Comparison of ENCODE assay signal across 8 mouse cellular contexts in genomic region chr8:105289805-105290460, GRCm38 (mm10). TPM values are rescaled to one million over a fixed set of nuclear protein-coding genes. Genes with fewer than 3 reads are reported as not detected.
DNase-seq lines count a peak whose midpoint lies in the region; ATAC-seq and TF ChIP-seq lines count a peak whose summit lies in the region.

Gene 4931428F04Rik (minus strand): TSS chr8:105289864.

- no peaks in the 10 kb centered on the region for H3K9me3 ChIP-seq in intestine, embryonic 14.5 days (ENCODE audit: control insufficient read depth, low read length)
- no peaks in the 10 kb centered on the region for H3K9me3 ChIP-seq in limb, embryonic 15.5 days
- H3K9me3 ChIP-seq in midbrain, embryonic 16.5 days (replicated peaks; ENCODE audit: control insufficient read depth, low read length, poor library complexity, severe bottlenecking), result no peaks in the 10 kb centered on the region

- TF ChIP-seq POLR2A in heart, adult 2 months (IDR thresholded peaks at IDR 0.05; ENCODE audit: insufficient read depth, low read depth, low read length), result no peak
- no peak for TF ChIP-seq POLR2A in embryonic fibroblast, embryonic 13.5 days (IDR thresholded peaks at IDR 0.05; ENCODE audit: low read depth, low read length)

- H3K9ac ChIP-seq in heart, adult 2 months (ENCODE audit: low read depth, low read length), result peak within 1 kb of the TSS; percentile 68
- peak within 1 kb of the TSS; percentile 61 for H3K9ac ChIP-seq in intestine, embryonic 14.5 days (ENCODE audit: low read length)
- H3K9ac ChIP-seq in limb, embryonic 15.5 days, result peak within 1 kb of the TSS; percentile 26
- peak within 1 kb of the TSS; percentile 69 for H3K9ac ChIP-seq in midbrain, embryonic 16.5 days (ENCODE audit: low read depth, low read length)

- ATAC-seq in intestine, embryonic 14.5 days (replicated peaks; ENCODE audit: low FRiP score, low TSS enrichment, low read depth), result peak; percentile 15
- peak; percentile 4; the same call in 1 of the 2 replicates for ATAC-seq in limb, embryonic 15.5 days (ENCODE audit: insufficient number of reproducible peaks, low FRiP score, low TSS enrichment, low read depth)
- ATAC-seq in midbrain, embryonic 16.5 days, result peak; percentile 46

- H3K4me3 ChIP-seq in heart, adult 2 months, result peak within 1 kb of the TSS; percentile 61
- H3K4me3 ChIP-seq in embryonic fibroblast, embryonic 13.5 days (ENCODE audit: insufficient read depth, low read length), result peak within 1 kb of the TSS; percentile 37
- H3K4me3 ChIP-seq in intestine, embryonic 14.5 days (ENCODE audit: low read depth, low read length), result peak within 1 kb of the TSS; percentile 51
- peak within 1 kb of the TSS; percentile 53 for H3K4me3 ChIP-seq in limb, embryonic 15.5 days
- H3K4me3 ChIP-seq in midbrain, embryonic 16.5 days (ENCODE audit: low read depth, low read length), result peak within 1 kb of the TSS; percentile 52

- DNase-seq in heart, adult 2 months, result no peak
- no peak for DNase-seq in heart, adult 9 months (ENCODE audit: low spot score in 2 of 2)
- DNase-seq in adrenal gland, postnatal 25 days, result peak; percentile 53
- DNase-seq in intestine, embryonic 14.5 days (ENCODE audit: low spot score), result peak; percentile 76
- DNase-seq in thymus, postnatal 25 days, result peak; percentile 66

- peaks cover 11% of the 10 kb centered on the region for H3K4me1 ChIP-seq in heart, adult 2 months (ENCODE audit: control insufficient read depth, insufficient read depth, low read length)
- H3K4me1 ChIP-seq in embryonic fibroblast, embryonic 13.5 days (ENCODE audit: control insufficient read depth, insufficient read depth, low read length), result no peaks in the 10 kb centered on the region
- H3K4me1 ChIP-seq in intestine, embryonic 14.5 days (replicated peaks; ENCODE audit: control insufficient read depth, insufficient read depth, low read length), result peaks cover 10% of the 10 kb centered on the region
- peaks cover 32% of the 10 kb centered on the region for H3K4me1 ChIP-seq in limb, embryonic 15.5 days
- peaks cover 38% of the 10 kb centered on the region for H3K4me1 ChIP-seq in midbrain, embryonic 16.5 days (ENCODE audit: control insufficient read depth, insufficient read depth, low read length)

- peak; percentile 56 for TF ChIP-seq CTCF in heart, adult 2 months (IDR thresholded peaks at IDR 0.05)
- peak; percentile 89 for TF ChIP-seq CTCF in embryonic fibroblast, embryonic 13.5 days (IDR thresholded peaks at IDR 0.05; ENCODE audit: borderline replicate concordance, insufficient read depth, low read length)

- no peak for TF ChIP-seq EP300 in heart, adult 2 months (IDR thresholded peaks at IDR 0.05; ENCODE audit: insufficient read depth, low read depth, low read length)

- H3K79me2 ChIP-seq in heart, adult 2 months (replicated peaks; ENCODE audit: control insufficient read depth, insufficient read depth, low read length), result no peaks in the 10 kb centered on the region

- peak within 1 kb of the TSS; percentile 84 for H3K27ac ChIP-seq in heart, adult 2 months
- H3K27ac ChIP-seq in embryonic fibroblast, embryonic 13.5 days (ENCODE audit: insufficient read depth, low read length), result peak within 1 kb of the TSS; percentile 55
- H3K27ac ChIP-seq in intestine, embryonic 14.5 days (ENCODE audit: low read depth), result peak within 1 kb of the TSS; percentile 71; the same call in 1 of the 2 replicates
- peak within 1 kb of the TSS; percentile 83 for H3K27ac ChIP-seq in limb, embryonic 15.5 days
- peak within 1 kb of the TSS; percentile 86 for H3K27ac ChIP-seq in midbrain, embryonic 16.5 days (ENCODE audit: low read length)

- intact Hi-C loops in heart, adult 2 months (cut with DNase I), result loop anchor here (2.0 to 10.0 kb wide), 4 partner anchors 35 to 635 kb away; partner anchors contain the start of genes B3gnt9 and D230025D16Rik

- H3K4me2 ChIP-seq in intestine, embryonic 14.5 days (ENCODE audit: low read length), result peak within 1 kb of the TSS; percentile 85
- peak within 1 kb of the TSS; percentile 79 for H3K4me2 ChIP-seq in limb, embryonic 15.5 days
- peak within 1 kb of the TSS; percentile 79 for H3K4me2 ChIP-seq in midbrain, embryonic 16.5 days (ENCODE audit: low read length)

- 7% methylated on average over 43 of the region's 43 CpGs for WGBS in heart, adult 2 months
- 3% methylated on average over 43 of the region's 43 CpGs for WGBS in intestine, embryonic 14.5 days
- WGBS in limb, embryonic 15.5 days, result under 1% methylated on average over 43 of the region's 43 CpGs
- under 1% methylated on average over 42 of the region's 43 CpGs for WGBS in midbrain, embryonic 16.5 days

- no peaks in the 10 kb centered on the region for H3K36me3 ChIP-seq in heart, adult 2 months (ENCODE audit: control insufficient read depth, insufficient read depth, low read length)
- H3K36me3 ChIP-seq in intestine, embryonic 14.5 days (ENCODE audit: control insufficient read depth, insufficient read depth, low read length), result peaks cover under 1% of the 10 kb centered on the region; the same call in 1 of the 2 replicates
- 0 out of 2 replicates have a peak, but pooled peaks cover 7% of the 10 kb centered on the region for H3K36me3 ChIP-seq in limb, embryonic 15.5 days
- no peaks in the 10 kb centered on the region; the same call in 1 of the 2 replicates for H3K36me3 ChIP-seq in midbrain, embryonic 16.5 days (ENCODE audit: control insufficient read depth, insufficient read depth, low read length)

- H3K27me3 ChIP-seq in heart, adult 2 months (ENCODE audit: control insufficient read depth, insufficient read depth, low read length), result no peaks in the 10 kb centered on the region
- peaks cover 10% of the 10 kb centered on the region for H3K27me3 ChIP-seq in intestine, embryonic 14.5 days (replicated peaks; ENCODE audit: control insufficient read depth, insufficient read depth, low read length)
- H3K27me3 ChIP-seq in limb, embryonic 15.5 days, result peaks cover 20% of the 10 kb centered on the region
- H3K27me3 ChIP-seq in midbrain, embryonic 16.5 days (ENCODE audit: control insufficient read depth, insufficient read depth, low read depth, low read length), result no peaks in the 10 kb centered on the region

RNA-seq across cellular contexts. Expression of gene 4931428F04Rik, which starts in this region (rescaled TPM):
- 1 to 10 TPM; 1.1 to 1.2 TPM for total RNA-seq in heart, adult 2 months (2021)
- 2.1 and 3.5 TPM in 2 replicates for polyA plus RNA-seq in heart, adult 2 months (2012; rRNA removed)
- total RNA-seq in adrenal gland, postnatal 25 days (2021), result 1.9 and 3.7 TPM in 2 replicates
- 5.2 and 6.2 TPM in 2 replicates for polyA plus RNA-seq in embryonic fibroblast, embryonic 13.5 days (2011; ENCODE audit: insufficient read length, low read depth, missing spikeins)
- 9.1 and 11.7 TPM in 2 replicates for polyA plus RNA-seq in intestine, embryonic 14.5 days (2014; fragmentation: Nextera tagmentation; extraction: Ambion mirVana)
- polyA plus RNA-seq in limb, embryonic 15.5 days (2015; fragmentation: Nextera tagmentation; extraction: Ambion mirVana), result 11.0 and 11.1 TPM in 2 replicates
- polyA plus RNA-seq in midbrain, embryonic 16.5 days (2015; fragmentation: Nextera tagmentation; extraction: Ambion mirVana), result 168 and 175 TPM in 2 replicates

Comparison
In these comparisons a context has a peak if more than half of its experiments do, and no peak if none do; other contexts are left out.
1. RNA of gene 4931428F04Rik (polyA plus RNA-seq): 168 to 175 TPM in midbrain, embryonic 16.5 days; 11.0 to 11.1 TPM in limb, embryonic 15.5 days, 9.1 to 11.7 TPM in intestine, embryonic 14.5 days, 5.2 to 6.2 TPM in embryonic fibroblast, embryonic 13.5 days and 2.1 to 3.5 TPM in heart, adult 2 months; every median in the first group is over 10 times any median in the second.
2. DNase-seq: peak in adrenal gland, postnatal 25 days (single experiment), intestine, embryonic 14.5 days (single experiment) and thymus, postnatal 25 days (single experiment); none in heart, adult 2 months (0 of 2) and heart, adult 9 months (0 of 2).
3. Peak in every context shown above with its lines, with median percentiles within 50 percentile points of each other: H3K27ac ChIP-seq, H3K4me3 ChIP-seq, H3K9ac ChIP-seq, ATAC-seq and H3K4me2 ChIP-seq.